Mouse (Mus musculus): ENCODE data around the gene Ehmt1.

DNA sequence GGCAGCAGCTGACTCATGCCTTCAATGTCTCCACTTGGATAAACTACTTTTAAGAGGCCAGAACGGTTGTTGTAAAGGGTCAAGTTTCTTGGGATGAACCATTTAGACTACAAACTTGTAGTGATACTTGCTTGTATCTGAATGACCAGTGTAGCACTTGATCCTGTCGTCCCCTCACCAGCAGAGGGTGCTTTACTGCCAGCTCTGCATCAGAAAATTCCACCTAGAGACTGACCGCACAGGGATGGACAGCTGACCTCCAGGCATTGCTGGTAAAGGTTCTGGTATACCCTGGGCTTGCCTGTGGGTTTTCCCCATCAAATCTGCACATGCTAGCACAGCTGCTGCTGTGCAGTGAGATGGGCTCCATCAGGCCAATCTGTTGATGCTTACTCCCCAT, 41.5 kb upstream of the Ehmt1 start:
- peak; percentile 47; the same call in 1 of the 2 replicates for TF ChIP-seq CTCF (IDR thresholded peaks at IDR 0.05; ENCODE audit: low read depth, low read length)
- no peak for TF ChIP-seq POLR2A (IDR thresholded peaks at IDR 0.05; ENCODE audit: borderline replicate concordance, low read depth, low read length)
